Mouse (Mus musculus): Measurements from ENCODE around the gene Kdm2a. TPM values are rescaled to one million over a fixed set of nuclear protein-coding genes. Genes with fewer than 3 reads are reported as not detected.
A peak's percentile ranks its signal among the peaks of the same experiment; 100 is the strongest.

Kdm2a gene
- total RNA-seq, 2 experiments from 2014 or later, result 26.5 to 28.3 TPM

DNA sequence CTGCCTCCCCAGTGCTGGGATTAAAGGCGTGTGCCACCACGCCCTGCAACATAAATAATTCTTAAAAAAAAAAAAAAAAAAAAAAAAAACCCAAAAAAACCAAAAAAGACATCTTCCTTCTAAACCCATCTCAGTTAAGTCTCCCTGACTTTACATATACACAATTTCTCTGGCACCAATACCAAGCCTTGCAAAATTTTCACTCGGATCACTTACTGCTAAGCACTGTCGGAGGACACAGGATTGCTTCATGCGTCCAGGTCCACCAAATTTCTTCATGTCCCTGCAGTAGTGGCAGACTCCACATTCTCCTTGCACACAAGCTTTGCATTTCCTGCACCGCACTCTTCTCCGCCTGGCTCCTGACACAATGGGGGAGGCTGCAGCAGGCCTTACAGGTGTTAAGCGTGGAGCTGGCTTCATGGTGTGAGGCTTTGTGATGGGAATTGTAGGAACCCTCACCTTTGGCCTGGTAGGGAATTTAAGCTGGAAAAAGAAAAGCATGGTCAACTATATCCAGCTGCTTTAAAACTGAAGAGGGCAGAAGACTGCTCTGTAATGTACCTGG lies 69.3 kb downstream of the Kdm2a start:
- no peak for DNase-seq

DNA sequence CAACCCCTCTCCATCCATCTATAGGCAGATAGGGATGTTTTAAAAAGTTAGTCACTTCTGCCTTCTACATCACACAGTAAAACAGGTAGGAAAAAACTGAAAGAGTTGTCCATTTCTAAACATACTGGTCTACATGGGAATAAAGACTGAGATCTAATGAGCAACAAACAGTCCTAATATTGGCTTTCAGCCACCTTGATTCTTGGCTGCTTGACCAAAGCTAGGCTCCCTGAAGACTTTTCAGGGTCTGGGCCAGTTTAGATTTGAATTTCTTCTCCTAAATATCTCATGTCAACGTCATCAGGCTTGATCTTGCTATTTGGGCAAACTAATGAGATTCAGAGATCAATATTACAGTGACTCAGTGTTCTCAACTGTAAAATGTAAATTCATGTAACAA lies 71.2 kb downstream of the Kdm2a start:
- no peak for DNase-seq

DNA sequence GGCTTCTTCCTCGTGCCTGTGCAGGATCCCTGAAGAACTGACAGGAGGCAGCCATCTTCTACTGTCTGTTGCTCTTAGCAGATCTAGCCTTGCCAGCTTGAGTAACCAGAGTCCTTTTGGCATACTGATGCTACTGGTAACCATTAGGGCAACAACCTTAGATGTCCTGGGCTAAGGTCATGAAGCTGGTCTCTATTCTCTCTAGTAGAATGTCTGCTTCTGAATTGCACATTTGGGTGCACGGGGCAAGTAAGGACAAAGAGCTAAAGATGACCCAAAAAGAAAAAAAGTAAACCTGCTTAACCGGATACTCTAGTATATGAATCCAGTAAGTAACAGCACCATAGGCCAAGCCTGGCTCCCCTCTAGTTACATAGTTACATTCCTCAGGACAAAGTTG lies 72.0 kb downstream of the Kdm2a start:
- no peak for DNase-seq

DNA sequence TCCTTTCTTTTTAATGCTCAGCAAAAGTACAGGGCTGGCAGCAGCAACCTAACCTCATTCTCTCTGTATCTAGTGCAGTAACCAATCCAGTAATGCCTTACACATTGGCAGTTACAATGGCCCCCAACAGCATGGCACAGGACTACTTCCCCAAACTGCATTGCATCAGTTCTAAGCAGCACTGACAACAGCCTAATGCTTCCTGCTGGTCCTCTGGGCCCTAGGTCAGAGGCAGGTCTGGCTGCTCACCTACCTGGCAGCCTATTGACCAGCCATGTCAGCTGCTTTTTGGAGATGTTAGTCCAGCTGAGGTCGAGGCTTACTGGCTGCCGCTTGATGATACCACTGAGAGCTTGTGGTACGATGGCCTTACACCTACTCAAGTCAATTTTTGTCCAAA lies 76.0 kb downstream of the Kdm2a start:
- no peak for DNase-seq

DNA sequence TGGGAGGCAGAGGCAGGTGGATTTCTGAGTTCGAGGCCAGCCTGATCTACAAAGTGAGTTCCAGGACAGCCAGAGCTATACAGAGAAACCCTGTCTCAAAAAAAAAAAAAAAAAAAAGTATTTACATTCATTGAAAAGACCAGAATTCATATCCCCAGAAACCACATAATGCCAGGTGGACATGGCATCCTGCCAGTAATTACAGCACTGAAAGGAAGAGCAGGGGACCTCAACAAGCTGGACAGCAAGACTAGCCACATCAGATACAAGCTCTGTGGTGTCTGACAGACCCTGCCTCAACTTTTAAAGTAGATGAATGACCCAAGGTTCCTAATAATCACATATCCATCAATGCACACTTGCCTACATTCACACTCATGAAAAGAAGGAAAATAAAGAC lies 76.5 kb downstream of the Kdm2a start:
- no peak for DNase-seq

DNA sequence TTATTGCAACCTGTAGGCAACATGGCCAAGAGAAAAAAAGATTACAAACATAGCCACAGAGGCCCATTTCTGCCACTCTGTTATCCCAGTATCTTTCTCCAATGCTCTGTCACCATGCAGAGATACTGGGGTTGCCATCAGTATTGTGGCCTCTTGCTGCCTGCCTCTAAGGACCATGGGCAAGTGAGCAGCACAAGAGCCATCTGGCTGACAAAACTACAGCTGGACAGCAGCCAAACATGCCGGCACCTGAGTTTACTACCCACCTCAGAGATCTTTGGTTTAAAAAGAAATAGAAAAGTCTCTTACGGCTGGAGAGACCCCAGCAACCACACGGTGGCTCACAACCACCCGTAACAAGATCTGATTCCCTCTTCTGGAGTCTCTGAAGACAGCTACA lies 78.8 kb downstream of the Kdm2a start:
- no peak for DNase-seq

DNA sequence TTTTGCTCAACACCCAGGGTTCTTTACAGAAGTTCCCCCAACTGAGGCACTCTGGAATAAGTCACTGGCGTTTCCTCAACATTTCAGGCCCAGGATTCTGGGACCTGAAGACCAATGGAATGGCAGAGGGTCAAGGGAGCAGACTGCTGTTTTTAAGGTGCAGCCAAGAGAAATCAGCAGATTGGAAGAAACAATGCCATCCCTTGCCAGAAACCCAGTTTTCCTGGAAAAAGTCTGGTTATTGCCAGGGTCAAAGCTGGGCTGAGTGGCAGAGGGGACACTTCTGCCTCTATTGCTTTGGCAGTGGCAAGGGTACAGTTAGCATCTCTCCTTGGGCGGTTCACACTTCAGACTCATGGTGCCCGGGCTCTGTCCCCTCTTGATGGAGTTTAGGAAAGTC lies 80.9 kb downstream of the Kdm2a start:
- no peak for DNase-seq

DNA sequence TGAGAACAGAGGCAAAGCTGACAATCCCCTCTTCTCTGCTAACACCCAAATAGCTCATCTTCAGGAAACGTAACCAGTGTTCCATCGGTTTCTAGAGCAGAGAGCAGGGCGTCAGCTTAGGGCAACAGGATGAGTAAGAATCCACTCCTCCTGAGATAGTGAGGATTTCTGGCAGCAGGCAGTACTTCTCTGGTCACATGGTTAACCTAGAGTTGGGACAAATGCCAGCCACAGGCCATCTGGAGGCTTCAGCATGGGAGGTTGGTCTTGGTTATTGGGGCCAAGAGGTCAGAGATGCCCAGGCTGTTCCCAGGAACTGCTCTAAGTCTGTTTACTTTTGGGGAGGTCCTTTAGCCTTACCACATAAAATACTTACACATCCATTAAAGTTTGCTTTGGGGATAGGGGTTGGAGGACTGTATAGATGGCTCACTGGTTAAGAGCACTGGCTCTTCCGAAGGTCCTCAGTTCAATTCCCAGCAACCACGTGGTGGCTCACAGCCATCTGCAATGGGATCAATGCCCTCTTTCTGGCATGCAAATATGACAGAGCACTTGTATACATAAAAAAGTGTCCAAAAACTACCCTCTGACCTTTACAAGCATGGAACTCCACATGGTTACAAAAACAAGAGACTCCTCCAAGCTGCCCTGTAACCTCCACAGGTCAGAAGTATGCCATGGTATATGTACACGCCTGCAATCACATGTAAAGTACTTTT lies 82.7 kb downstream of the Kdm2a start:
- no peak for DNase-seq

DNA sequence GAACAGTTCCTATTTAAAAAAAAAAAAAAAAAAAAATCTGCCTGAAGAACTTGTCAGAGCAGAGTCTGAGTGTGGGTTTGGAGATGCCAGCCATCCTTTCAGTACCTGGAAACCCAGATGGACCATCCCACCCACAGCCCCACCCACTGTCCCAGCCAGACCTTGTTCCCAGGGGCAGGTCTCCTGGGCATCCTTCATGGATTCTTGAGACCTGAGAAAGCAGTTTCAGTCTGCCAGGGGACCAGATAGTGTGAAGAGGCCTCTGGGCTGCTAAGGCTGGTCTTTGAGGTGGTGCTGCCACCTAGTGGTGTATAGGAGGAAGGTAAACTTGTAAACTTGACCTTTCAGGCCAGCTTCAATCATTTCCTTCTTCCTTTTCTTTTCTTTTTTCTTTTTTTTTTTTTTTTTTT lies 88.3 kb downstream of the Kdm2a start:
- no peak for DNase-seq

DNA sequence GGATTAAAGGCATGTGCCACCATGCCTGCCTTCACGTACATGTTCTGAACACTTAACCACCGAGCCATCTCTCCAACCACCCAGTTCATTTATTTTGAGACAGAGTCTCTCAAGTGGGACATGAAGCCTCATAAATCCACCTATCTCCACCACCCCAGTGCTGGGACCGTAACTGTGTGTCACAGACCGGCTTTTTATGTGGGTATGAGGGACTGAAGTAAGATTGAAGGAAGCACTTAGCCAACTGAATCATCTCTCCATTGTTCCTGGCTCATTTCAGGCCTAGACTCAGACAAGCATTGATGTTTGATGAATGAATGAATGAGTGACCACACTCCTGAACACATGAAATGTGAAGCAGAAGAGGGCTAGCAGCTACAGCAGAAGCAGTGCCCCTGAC lies 88.8 kb downstream of the Kdm2a start:
- no peak for DNase-seq

DNA sequence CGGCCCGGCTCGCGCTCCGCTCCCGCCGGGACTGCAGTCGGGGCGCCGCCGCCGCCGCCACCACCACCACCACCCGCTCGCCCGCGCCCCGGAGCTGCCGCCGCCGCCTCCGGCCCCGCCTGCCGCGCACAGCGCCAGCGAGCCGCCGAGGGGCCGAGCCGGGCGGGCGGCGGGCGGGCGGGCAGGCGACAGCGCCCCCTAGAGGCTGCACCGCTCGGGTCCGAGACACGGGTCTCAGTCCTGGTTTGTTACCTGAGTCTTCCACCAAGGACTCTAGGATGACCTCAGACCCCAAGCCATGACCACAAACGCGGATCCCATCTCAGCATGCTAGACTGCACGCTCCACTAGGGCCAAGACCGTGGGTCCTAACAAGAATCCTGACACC lies 91.9 kb downstream of the Kdm2a start, which contains the start of gene Grk2:
Grk2 (minus strand) TSS at position 33 of the 388 bp plus-strand sequence.
- DNase-seq, result peak; percentile 82

DNA sequence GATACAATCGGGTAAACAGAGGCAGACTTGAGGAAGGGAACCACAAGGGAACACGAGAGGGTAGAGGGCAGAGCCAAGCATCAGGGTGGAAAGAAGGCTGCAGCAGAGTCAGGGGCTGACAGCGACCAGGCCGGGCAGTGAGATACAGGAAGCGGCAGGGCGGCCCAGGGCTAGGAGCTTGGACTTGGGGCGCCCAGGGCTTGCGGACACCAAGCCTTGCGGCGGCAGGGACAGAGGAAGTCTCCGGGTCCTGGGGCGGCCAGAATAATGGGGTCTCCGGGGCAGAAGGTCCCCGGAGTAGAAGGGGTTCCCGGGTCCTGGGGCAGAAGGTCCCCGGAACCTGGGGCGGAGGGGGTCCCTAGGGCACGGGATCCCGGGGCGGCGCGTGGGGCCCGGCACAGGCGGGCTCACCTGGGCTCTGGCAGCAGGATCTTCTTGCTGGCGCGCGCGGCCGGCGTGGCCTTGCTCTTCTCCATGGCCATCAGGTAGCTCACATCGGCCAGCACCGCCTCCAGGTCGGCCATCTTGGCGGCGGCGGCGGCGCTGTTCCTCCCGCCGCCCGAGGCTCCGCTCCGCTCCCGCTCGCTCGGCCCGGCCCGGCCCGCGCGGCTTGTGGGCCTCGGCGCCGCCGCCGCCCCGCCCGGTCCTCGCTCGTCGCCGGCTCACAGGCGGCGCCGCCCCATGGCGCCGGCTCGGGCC lies 92.4 kb downstream of the Kdm2a start:
- peak; percentile 46 for DNase-seq

DNA sequence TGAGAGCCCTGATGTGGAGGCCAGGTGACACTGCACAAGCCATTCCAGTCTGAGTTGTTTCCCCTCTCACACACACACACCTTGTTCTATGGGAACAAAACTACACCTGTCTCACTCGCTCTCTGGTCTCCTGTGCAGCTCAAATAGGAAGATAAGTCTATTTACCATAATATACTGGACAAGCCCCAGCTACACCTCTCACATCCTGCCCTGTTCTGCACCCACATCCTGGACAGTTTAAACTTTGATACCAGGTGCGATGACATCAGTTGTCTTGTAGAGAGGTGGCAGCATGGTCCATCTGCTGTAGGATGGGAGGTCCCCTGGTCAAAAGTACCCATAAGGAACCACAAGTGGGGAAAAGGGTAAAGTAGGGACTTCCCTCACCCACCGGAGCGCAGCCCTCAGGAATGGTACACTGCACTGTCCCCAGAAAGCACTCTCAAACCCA lies 93.2 kb downstream of the Kdm2a start:
- no peak for DNase-seq

DNA sequence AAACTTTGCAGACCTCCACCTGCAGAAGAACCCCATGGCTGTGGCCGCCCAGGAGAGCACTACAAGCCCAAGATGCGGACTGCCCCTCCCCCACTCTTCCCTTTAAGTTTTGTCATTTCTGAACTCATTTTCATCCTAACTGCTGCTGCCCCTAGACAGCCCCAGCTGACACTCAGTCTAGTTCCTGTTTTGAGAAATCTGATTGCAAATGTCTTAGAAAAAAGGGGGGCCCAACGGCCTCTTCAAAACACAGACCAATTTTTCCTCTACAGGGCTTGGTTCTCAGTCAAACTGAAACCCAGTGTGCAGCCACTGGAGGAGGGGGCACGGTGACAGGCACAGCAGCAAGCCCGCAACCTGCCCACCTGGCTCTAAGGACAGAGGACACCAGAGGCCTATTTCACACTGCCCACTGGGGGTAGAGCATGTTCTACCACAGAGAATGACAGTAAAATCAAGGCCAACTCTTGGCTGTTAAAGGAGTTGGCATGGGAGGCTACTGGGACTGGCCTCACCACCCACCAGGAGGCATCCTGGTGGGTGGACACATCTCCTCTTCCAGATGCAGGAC lies 93.7 kb downstream of the Kdm2a start:
- no peak for DNase-seq

DNA sequence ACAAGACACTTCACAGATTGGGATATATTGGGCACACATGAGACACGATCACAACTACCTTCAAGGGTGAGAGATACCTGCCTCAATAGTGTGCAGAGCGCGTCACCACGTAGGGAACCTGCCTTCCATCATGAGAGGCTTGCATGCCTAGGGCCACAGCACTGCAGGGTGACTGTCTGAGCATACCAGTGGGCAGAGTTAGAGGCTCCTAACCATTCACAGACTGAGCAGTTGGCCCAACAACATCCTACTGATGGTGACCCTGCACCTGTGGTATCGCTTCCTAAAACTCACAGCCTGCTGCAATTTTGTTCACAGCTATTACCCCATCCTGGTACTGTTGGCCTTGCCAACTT lies 94.5 kb downstream of the Kdm2a start:
- no peak for DNase-seq

DNA sequence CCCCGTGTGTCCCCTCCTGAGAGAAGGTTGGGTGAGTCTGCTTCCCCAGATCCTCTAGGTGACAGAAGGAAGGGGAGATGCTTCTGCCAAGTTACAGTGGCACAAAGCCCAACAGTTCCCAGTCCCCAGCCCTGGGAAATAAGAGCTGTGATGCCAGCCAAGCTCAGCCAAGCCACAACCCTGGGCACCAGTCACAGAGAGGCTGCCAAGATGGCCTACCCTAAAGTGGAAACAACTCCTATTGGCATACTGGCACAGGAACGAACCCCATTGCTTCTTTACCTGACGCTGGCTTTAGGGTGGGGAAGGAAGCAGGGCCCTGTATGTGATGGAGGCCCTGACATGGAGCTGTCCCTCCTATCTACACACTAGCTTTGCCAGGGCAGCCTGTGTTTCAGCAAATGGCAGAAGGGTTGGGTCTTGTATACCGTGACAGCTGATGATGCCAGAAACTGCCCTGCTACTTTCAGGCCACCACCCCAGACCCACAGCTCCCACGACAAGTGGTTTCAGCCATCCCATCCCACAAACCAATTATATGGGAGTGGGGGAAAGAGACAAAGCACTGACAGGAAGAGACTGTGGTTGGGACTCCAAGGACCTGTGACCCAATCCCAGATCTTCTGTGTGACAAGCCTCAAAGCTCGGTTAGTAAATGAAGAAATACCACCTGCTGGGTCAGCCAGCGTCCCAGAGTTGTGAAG lies 95.0 kb downstream of the Kdm2a start:
- DNase-seq, result peak; percentile 75

DNA sequence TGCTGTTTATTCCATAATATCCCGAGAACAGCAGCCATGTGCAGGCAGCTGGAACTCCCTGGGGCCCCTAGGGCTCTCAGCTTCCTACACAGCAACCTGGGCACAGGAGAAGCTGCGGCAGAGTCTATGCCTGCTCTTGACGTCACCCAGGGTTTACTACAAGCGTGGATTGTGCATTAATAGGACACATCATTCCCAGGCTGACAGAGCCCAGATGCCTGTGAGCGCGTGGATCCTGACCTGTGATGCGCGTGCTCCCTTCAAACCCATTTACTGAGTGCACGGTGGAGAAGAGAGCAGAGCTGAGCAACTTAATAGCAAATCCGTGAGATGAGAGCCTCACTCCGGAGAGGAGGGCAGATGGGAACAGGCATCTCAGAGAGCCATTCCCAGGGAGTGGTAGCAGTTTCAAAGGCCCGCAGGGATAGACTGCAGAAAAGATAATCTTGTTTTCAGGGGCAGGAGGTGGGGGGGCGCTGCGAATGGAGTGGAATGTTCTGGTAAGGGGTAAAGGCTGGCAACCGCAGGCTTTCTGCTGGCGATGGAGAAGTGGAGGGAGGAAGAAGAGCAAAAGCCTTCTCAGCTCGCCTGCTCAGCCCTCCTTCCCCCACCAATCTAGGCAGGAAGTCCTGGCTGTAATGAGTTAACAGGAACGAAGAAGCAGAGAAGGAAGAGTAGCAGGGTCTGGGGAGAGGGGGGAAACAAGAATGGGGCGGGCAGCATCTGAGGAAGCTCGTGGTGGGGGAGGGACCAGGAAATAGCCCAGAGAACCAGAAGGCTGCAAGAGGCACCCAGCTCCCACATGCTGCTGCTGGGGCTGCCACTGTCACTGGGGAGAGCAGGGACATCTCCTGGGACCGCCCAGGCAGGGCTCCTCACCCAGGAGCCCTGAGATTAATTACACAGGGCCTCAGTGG lies 96.1 kb downstream of the Kdm2a start:
- DNase-seq, result peak; percentile 57

DNA sequence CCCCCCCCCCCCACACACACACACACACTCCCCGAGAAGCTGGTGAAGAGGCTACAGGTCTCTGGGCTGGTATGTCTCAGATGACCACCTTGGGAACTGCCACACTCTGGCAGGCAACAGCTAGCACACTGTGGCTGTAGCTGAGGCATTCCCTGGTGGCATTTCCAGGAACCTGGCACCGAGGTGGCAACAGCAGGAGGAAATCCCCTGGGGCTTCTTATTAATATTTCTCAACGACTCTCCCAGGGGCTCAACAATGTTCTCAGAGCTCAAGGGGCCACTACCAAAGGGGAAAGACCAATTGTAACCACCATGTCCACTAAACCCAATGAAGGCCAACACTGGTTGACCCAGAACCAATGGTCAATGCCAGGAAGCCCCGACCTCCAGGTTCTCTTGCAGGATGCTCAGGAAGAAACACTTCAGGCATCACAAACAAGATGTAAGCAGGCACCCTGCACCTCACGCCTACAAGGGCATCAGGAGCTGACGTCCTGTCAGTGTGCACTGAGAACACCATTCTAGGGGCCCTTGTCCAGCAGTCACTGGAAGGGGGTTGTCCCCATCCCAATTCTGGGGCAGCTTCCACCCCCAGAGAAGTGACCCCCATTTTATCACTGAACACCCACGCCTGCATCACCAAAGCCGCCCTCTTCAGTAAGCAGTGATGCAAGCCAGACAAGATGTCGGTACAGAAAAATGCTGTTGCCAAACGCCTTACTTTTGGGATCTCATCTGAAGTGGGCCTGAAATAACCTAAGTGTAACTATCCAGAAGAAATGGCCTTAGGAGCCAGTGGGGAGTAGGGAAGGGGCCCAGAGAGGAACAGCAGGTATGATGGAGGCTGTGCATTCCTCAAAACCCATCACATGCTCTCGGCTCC lies 97.0 kb downstream of the Kdm2a start:
- DNase-seq, result no peak

DNA sequence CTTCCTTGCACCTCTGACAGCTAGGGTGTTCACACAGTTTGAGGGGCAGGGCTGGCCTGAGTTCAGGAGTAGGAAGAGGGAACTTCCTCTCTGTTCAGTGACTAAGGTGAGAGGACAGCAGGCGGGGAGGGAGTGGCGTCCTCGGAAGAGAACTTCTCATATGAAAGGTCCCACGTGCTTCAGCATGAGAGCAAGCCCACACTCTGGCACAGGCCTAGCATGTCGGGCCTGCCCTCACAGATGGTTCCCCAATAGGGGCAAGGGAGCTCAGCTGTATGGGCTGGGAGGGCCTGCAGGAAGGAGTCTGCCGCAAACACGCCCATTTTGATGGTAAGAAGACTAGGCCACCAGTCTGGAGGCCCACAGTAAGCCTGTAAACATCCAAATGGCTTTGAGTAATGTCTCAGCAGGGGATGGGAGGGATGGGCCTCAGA lies 97.8 kb downstream of the Kdm2a start:
- DNase-seq, result peak; percentile 51

DNA sequence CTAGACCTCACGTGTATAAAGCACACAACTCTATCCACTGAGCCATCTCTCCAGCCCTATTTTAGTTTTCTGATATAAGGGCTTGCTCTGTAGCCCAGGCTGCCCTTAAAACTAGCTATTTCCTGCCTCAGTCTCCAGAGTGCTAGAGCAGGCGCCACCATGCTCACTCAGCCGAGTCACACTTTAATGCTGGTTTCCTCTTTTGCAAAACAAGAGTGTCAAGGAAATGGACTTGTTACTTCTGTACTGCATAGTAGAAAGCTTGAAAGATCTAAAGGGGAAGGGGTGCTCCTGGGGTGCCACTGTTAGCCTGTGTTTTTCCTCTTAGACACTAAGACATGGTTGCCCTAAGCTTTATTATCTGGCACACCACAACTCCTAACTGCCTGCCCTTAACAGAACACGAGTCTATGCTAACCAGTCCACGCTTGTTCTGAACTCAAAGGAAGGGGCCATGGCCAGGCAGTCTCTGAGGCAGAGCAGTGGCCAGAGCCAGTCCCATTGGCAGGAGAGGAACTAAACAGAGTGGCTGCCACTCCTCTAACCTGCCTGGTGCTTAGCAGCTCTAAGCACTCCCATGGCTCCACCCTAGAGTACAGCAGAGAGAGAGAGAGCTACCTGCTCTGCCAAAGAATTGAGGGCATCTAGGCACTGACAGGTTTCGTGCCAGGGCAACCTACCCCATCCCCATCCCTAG lies 98.4 kb downstream of the Kdm2a start:
- DNase-seq, result no peak

Measured in gastrocnemius, postnatal 25 days (tissue).